Mouse (Mus musculus) limb, embryonic 11.5 days (tissue): ENCODE results near the gene Gm5150. TPM values are rescaled to one million over a fixed set of nuclear protein-coding genes. Genes with fewer than 3 reads are reported as not detected.
"Not testable (repeated sequence)": the region's sequence is repeated elsewhere in the genome, so short reads cannot be mapped to it uniquely, and the experiment has no call there.

Experiments used
- ATAC-seq: fragments of 200-750 bp; cut with Nextera tagmentation; 2 replicates; pipeline ENCODE4 v1.8.0; 2017; ENCODE audit warnings: low read depth; ENCODE audit not compliant: insufficient number of reproducible peaks, low FRiP score, low TSS enrichment
- DNase-seq: peaks from one replicate; pipeline ENCODE4 v3.0.0-alpha.2; 2015; ENCODE audit warnings: low spot score
- H3K27ac ChIP-seq: fragments of 300-500 bp; sonication (generic); replicated peaks from 2 replicates; pipeline ENCODE4 v1.5.1; 2014; ENCODE audit warnings: low read depth, mild to moderate bottlenecking, low read length
- H3K27me3 ChIP-seq: fragments of 300-500 bp; sonication (generic); 2 replicates; pipeline ENCODE4 v1.6.1; 2014; ENCODE audit warnings: mild to moderate bottlenecking, low read length, mixed read lengths; ENCODE audit not compliant: control insufficient read depth, insufficient read depth
- H3K36me3 ChIP-seq: fragments of 300-500 bp; sonication (generic); 2 replicates; pipeline ENCODE4 v1.6.1; 2014; ENCODE audit warnings: mild to moderate bottlenecking, low read length, moderate library complexity, mixed read lengths; ENCODE audit not compliant: control insufficient read depth, insufficient read depth
- H3K4me1 ChIP-seq: fragments of 300-500 bp; sonication (generic); 2 replicates; pipeline ENCODE4 v1.6.1; 2014; ENCODE audit warnings: low read length, mixed read lengths; ENCODE audit not compliant: control insufficient read depth, insufficient read depth
- H3K4me2 ChIP-seq: fragments of 300-500 bp; sonication (generic); 2 replicates; pipeline ENCODE4 v1.6.1; 2014; ENCODE audit warnings: low read depth, mild to moderate bottlenecking, moderate library complexity; ENCODE audit not compliant: severe bottlenecking
- H3K4me3 ChIP-seq: fragments of 300-500 bp; sonication (generic); 2 replicates; pipeline ENCODE4 v1.5.1; 2014; ENCODE audit warnings: low read depth, low read length
- H3K9ac ChIP-seq: fragments of 300-500 bp; sonication (generic); 2 replicates; pipeline ENCODE4 v1.6.1; 2014; ENCODE audit warnings: mild to moderate bottlenecking, low read length
- H3K9me3 ChIP-seq: fragments of 300-500 bp; sonication (generic); 2 replicates; pipeline ENCODE4 v1.6.1; 2016; ENCODE audit warnings: low read length; ENCODE audit not compliant: control insufficient read depth
- WGBS: fragments of 180-500 bp; shearing (Covaris S2); extraction: QIAGEN DNeasy Blood & Tissue Kit; methylation state at CpG from one replicate; pipeline ENCODE4 v1.1.7; 2014; 5-methylcytosine and 5-hydroxymethylcytosine counted together
- polyA plus RNA-seq: library from polyadenylated mRNA; unstranded; fragments of >200 nt; fragmentation: Nextera tagmentation; extraction: Ambion mirVana; gene quantifications from 2 replicates; pipeline ENCODE4 v1.2.1, GENCODE M21; 2014

Gm5150 gene
- not detected in 2 replicates for polyA plus RNA-seq

GRCm38 (mm10) chr3:16006215-16006614 is at the start of gene Gm5150:
TSS of gene Gm5150 (minus strand) at chr3:16006437.
- no peak within 1 kb of the TSS for H3K4me3 ChIP-seq
- WGBS = 96% methylated on average over 2 of the region's 2 CpGs
- H3K4me2 ChIP-seq = no peak within 1 kb of the TSS
- H3K27me3 ChIP-seq = no peaks in the 10 kb centered on the region
- H3K9ac ChIP-seq = no peak within 1 kb of the TSS
- H3K36me3 ChIP-seq = no peaks in the 10 kb centered on the region
- no peak for ATAC-seq
- H3K27ac ChIP-seq = no peak within 1 kb of the TSS
- H3K9me3 ChIP-seq = no peaks in the 10 kb centered on the region
- no peak for DNase-seq
- H3K4me1 ChIP-seq = no peaks in the 10 kb centered on the region

DNA sequence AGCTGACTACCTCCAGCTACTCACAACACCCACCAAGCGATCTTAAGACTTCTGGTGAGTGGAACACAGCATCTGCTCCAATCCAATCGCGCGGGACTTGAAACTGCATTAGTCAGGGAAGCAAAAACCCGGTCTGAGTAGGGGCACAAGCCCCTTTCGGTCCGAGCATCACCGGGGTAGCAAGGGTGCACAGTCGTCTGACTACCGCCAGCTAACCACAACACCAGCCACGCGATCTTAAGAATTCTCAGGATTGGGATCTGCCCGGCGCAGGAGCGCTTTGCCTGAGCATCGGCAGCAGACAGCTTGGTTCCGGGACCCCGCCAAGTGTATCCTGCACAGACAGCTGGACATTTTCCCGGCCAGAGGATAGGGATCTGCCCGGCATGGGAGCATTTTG is 45.5 kb upstream of the Gm5150 start:
- not testable (repeated sequence) for H3K9me3 ChIP-seq, ATAC-seq, H3K4me3 ChIP-seq, H3K27me3 ChIP-seq, H3K9ac ChIP-seq, H3K4me2 ChIP-seq, DNase-seq, H3K36me3 ChIP-seq, H3K27ac ChIP-seq, H3K4me1 ChIP-seq
- WGBS = 79% methylated on average over 20 of the region's 20 CpGs

DNA sequence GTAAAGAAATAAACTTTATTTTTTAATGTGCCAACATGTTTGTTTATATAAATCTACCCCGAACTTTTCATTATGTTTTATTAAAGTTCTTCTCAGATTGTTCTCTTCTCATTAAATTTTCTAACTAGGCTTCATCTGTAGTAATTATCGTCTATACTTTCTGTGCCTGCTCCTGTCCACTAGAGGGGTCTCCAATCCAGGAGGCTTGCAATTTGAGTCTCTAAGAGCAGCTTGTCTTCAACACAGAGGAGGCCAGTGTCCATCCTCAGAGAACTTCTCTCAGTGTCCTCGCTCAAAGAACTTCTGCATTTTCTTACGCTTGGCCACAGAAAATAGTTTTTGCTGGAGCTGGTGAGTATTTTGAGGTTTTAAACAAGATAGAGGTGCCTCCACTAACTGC is 41.1 kb upstream of the Gm5150 start:
- WGBS = 65% methylated on average over 4 of the region's 4 CpGs
- DNase-seq = no peak
- no peak for ATAC-seq

DNA sequence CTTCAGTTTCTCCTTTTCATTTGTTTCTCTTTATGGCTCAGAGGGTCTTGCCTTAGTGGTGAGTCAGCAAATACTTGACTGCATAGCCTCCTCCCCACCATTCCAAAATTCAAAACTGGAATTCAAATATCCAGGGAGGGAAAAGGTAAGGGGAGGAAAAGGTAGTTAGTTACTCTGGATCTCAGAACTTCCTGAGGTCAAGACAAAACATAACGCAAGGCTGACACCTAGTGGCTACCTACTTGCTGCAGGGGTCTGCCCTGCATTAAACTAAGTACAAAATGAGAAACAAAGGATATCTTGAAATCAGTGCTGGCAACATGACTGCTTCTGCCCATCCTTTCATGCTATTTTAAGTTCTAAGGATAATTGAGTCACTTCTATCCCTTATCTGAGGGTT is 37.1 kb upstream of the Gm5150 start:
- no peaks in the 10 kb centered on the region for H3K27me3 ChIP-seq
- H3K4me2 ChIP-seq = no peak overlapping the region
- no peaks in the 10 kb centered on the region for H3K4me1 ChIP-seq
- H3K27ac ChIP-seq = no peak overlapping the region
- 8% methylated on average over 1 of the region's 1 CpGs for WGBS
- H3K9ac ChIP-seq = no peak overlapping the region
- H3K9me3 ChIP-seq = no peaks in the 10 kb centered on the region
- peak; percentile 66 for DNase-seq
- H3K36me3 ChIP-seq = no peaks in the 10 kb centered on the region
- no peak overlapping the region for H3K4me3 ChIP-seq
- no peak for ATAC-seq

More for the DNA sequence above, 41.1 kb upstream of the Gm5150 start:
- no peaks in the 10 kb centered on the region for H3K36me3 ChIP-seq
- H3K4me3 ChIP-seq = no peak overlapping the region
- no peaks in the 10 kb centered on the region for H3K27me3 ChIP-seq
- no peaks in the 10 kb centered on the region for H3K4me1 ChIP-seq
- H3K9me3 ChIP-seq = no peaks in the 10 kb centered on the region
- H3K4me2 ChIP-seq = no peak overlapping the region
- no peak overlapping the region for H3K9ac ChIP-seq
- H3K27ac ChIP-seq = no peak overlapping the region

- H3K9ac ChIP-seq, H3K9me3 ChIP-seq, H3K4me2 ChIP-seq, H3K4me3 ChIP-seq, H3K27ac ChIP-seq, H3K36me3 ChIP-seq, DNase-seq, H3K27me3 ChIP-seq, H3K4me1 ChIP-seq: not testable (repeated sequence)
- 2% methylated on average over 4 of the region's 6 CpGs for WGBS
- peak; percentile 26; the same call in 1 of the 2 replicates for ATAC-seq
Measured at GRCm38 (mm10) chr3:16024988-16025387, 18.8 kb upstream of the Gm5150 start.

- no peak overlapping the region for H3K9ac ChIP-seq
- 45% methylated on average over 1 of the region's 1 CpGs for WGBS
- H3K27ac ChIP-seq = no peak overlapping the region
- no peaks in the 10 kb centered on the region for H3K9me3 ChIP-seq
- H3K36me3 ChIP-seq = no peaks in the 10 kb centered on the region
- H3K4me3 ChIP-seq = no peak overlapping the region
- H3K27me3 ChIP-seq = no peaks in the 10 kb centered on the region
- no peak overlapping the region for H3K4me2 ChIP-seq
- ATAC-seq (no peak), DNase-seq (no peak)
- H3K4me1 ChIP-seq = no peaks in the 10 kb centered on the region
Measured at GRCm38 (mm10) chr3:16022214-16022613, 16.0 kb upstream of the Gm5150 start.

DNA sequence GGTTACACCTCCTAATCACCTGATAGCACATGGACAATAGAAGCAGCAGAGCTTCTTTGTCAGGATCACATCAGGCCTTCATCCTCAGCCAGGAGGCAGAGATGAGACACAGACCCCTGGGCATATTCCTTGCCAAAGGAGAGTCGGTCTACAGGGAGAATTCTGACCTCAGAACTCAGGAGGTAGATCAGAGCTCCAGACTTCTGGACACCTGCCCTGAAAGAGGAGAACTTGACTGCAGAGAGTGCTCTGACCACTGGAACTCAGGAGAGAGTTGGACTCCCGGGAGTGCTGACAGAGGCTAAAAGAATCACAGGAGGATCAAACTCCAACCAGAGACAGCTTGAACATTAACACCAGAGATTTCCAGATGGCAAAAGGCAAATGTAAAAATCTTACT is 8.2 kb upstream of the Gm5150 start:
- DNase-seq, H3K36me3 ChIP-seq, H3K27ac ChIP-seq, ATAC-seq, H3K27me3 ChIP-seq, H3K9ac ChIP-seq, H3K4me3 ChIP-seq, H3K4me1 ChIP-seq, H3K4me2 ChIP-seq, H3K9me3 ChIP-seq: not testable (repeated sequence)
- WGBS = 76% methylated on average over 2 of the region's 2 CpGs

DNA sequence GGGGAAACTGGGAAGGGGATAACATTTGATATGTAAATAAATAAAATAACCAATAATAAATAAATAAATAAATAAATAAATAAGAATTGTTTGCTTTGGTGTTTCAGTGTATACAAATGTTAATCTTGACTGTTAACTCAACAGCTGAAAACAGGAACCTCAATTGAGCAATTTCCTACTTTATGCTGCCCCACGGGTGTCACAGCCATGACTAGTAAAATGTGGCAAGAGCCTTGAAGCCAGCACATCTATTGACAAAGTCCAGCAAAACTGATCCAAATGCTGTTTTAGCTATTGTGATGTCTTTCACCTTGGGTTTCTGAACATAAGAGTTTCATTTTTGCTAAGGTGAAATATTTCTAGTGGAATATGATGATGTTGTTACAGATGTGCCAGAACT is 1.6 kb upstream of the Gm5150 start:
- DNase-seq (no peak), ATAC-seq (no peak)
- no peak overlapping the region for H3K27ac ChIP-seq
- H3K4me3 ChIP-seq = no peak overlapping the region
- no peak overlapping the region for H3K9ac ChIP-seq
- no peak overlapping the region for H3K4me2 ChIP-seq
- H3K27me3 ChIP-seq = no peaks in the 10 kb centered on the region
- H3K9me3 ChIP-seq = no peaks in the 10 kb centered on the region
- H3K4me1 ChIP-seq = no peaks in the 10 kb centered on the region
- no peaks in the 10 kb centered on the region for H3K36me3 ChIP-seq
- WGBS = 88% methylated on average over 1 of the region's 1 CpGs

GRCm38 (mm10) chr3:16003890-16004633 is 2.2 kb downstream of the Gm5150 start:
- DNase-seq (no peak), ATAC-seq (no peak)
- Histone ChIP-seq H3K27ac (no peak overlapping the region), H3K36me3 (no peaks in the 10 kb centered on the region), H3K9ac (no peak overlapping the region), H3K4me3 (no peak overlapping the region), H3K4me1 (no peaks in the 10 kb centered on the region), H3K4me2 (no peak overlapping the region), H3K9me3 (no peaks in the 10 kb centered on the region), H3K27me3 (no peaks in the 10 kb centered on the region)
- 80% methylated on average over 3 of the region's 3 CpGs for WGBS
